Mouse (Mus musculus): ENCODE results near the gene Ctsl. TPM values are rescaled to one million over a fixed set of nuclear protein-coding genes. Genes with fewer than 3 reads are reported as not detected.
A peak's percentile ranks its signal among the peaks of the same experiment; 100 is the strongest.

The Ctsl gene
- total and polyA plus RNA-seq, 2 experiments from 2014 or later: 125 to 227 TPM

DNA sequence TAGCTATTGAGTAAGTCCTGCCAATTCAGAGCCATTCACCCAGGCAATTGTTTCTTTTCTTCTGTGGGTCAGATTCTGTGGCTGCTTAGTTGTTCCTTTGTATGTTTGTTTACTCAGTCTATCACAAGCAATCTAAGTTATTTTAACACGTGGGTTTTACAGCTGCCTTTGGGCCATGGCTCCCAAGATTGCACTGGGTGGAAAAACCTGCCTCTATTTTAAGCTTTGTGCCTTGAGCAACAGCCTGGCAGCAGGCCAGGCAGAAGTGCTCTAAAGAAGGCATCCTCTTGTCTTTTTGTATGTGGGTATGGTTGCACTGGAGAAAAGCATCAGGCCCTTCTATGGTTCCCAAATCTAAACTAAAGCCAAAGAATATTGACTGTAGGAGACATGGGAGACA is 3.0 kb upstream of the Ctsl start:
- no peak overlapping the region for H3K4me3 ChIP-seq (ENCODE audit: low read depth, low read length)
- no peak overlapping the region for H3K4me2 ChIP-seq (ENCODE audit: low read depth, low read length)
- DNase-seq (ENCODE audit: low spot score): no peak
- H3K27me3 ChIP-seq (ENCODE audit: control insufficient read depth, insufficient read depth, low read length): no peaks in the 10 kb centered on the region
- H3K36me3 ChIP-seq (replicated peaks; ENCODE audit: control insufficient read depth, insufficient read depth, low read length): no peaks in the 10 kb centered on the region
- no peak for ATAC-seq (ENCODE audit: insufficient read depth, low read depth)
- H3K27ac ChIP-seq (ENCODE audit: low read depth): no peak overlapping the region
- H3K9ac ChIP-seq (replicated peaks; ENCODE audit: low read depth, low read length): no peak overlapping the region
- peaks cover 9% of the 10 kb centered on the region for H3K4me1 ChIP-seq (ENCODE audit: control insufficient read depth, insufficient read depth)
- 0% methylated on average over 1 of the region's 1 CpGs for WGBS
- TF ChIP-seq CTCF (IDR thresholded peaks at IDR 0.05; ENCODE audit: low read depth) (no peak), EP300 (IDR thresholded peaks at IDR 0.05; ENCODE audit: low read depth) (no peak)
- no peaks in the 10 kb centered on the region for H3K9me3 ChIP-seq (replicated peaks; ENCODE audit: control insufficient read depth, low read length)

DNA sequence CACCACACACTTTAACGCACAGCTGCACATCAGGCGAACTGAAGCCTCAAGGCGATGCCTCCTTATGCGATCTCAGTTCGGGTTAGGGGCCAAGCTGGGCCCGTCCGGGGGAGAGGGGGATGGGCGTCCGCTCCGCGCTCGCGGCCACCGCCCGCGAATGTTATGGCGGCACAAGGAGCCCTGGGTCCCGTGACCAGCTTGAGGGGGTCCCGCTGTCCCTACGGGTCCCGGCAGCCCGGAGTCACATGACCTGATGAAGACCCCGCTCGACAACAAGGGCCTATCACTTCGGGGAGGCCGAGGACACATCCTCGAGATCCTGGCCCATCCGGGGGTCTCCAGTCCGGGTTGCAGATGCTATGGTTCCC is 901 bp downstream of the Ctsl start:
- H3K4me3 ChIP-seq (ENCODE audit: low read depth, low read length): peak overlapping the region; percentile 75
- H3K27ac ChIP-seq (ENCODE audit: low read depth): peak overlapping the region; percentile 69
- H3K4me2 ChIP-seq (ENCODE audit: low read depth, low read length): peak overlapping the region; percentile 79
- peak; percentile 57 for ATAC-seq (ENCODE audit: insufficient read depth, low read depth)
- H3K27me3 ChIP-seq (ENCODE audit: control insufficient read depth, insufficient read depth, low read length): no peaks in the 10 kb centered on the region
- no peaks in the 10 kb centered on the region for H3K9me3 ChIP-seq (replicated peaks; ENCODE audit: control insufficient read depth, low read length)
- H3K9ac ChIP-seq (replicated peaks; ENCODE audit: low read depth, low read length): peak overlapping the region; percentile 75
- peaks cover 29% of the 10 kb centered on the region for H3K36me3 ChIP-seq (replicated peaks; ENCODE audit: control insufficient read depth, insufficient read depth, low read length)
- 0% methylated on average over 27 of the region's 29 CpGs for WGBS
- TF ChIP-seq EP300 (IDR thresholded peaks at IDR 0.05; ENCODE audit: low read depth) (no peak), CTCF (IDR thresholded peaks at IDR 0.05; ENCODE audit: low read depth) (no peak)
- no peak for DNase-seq (ENCODE audit: low spot score)
- H3K4me1 ChIP-seq (ENCODE audit: control insufficient read depth, insufficient read depth): peaks cover 11% of the 10 kb centered on the region

DNA sequence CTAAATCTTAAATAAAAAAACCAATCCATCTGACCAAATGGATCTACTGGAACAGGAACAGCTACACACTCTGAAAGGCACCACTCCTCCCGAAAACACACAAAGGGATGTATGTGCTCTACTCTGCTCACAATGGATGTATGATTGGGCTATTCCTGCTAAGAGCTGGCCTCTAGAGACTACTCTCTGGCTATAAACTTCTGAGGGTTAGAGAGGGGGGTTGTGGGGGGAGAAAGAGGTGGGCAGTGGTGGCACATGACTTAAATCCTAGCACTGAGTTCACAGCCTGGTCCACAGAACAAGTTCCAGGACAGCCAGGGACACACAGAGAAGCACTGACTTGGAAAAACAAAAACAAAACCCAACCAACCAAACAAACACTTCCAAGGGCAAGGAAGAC is 2.1 kb downstream of the Ctsl start:
- Histone ChIP-seq H3K4me3 (ENCODE audit: low read depth, low read length) (no peak overlapping the region; the same call in 1 of the 2 replicates), H3K4me1 (ENCODE audit: control insufficient read depth, insufficient read depth) (peaks cover 11% of the 10 kb centered on the region), H3K36me3 (replicated peaks; ENCODE audit: control insufficient read depth, insufficient read depth, low read length) (peaks cover 40% of the 10 kb centered on the region), H3K27me3 (ENCODE audit: control insufficient read depth, insufficient read depth, low read length) (no peaks in the 10 kb centered on the region), H3K27ac (ENCODE audit: low read depth) (no peak overlapping the region), H3K9me3 (replicated peaks; ENCODE audit: control insufficient read depth, low read length) (no peaks in the 10 kb centered on the region), H3K9ac (replicated peaks; ENCODE audit: low read depth, low read length) (no peak overlapping the region), H3K4me2 (ENCODE audit: low read depth, low read length) (peak overlapping the region; percentile 79)
- no peak for TF ChIP-seq EP300 (IDR thresholded peaks at IDR 0.05; ENCODE audit: low read depth)
- TF ChIP-seq CTCF (IDR thresholded peaks at IDR 0.05; ENCODE audit: low read depth): no peak
- WGBS: 92% methylated on average over 1 of the region's 1 CpGs
- DNase-seq (ENCODE audit: low spot score) (no peak), ATAC-seq (ENCODE audit: insufficient read depth, low read depth) (no peak)

DNA sequence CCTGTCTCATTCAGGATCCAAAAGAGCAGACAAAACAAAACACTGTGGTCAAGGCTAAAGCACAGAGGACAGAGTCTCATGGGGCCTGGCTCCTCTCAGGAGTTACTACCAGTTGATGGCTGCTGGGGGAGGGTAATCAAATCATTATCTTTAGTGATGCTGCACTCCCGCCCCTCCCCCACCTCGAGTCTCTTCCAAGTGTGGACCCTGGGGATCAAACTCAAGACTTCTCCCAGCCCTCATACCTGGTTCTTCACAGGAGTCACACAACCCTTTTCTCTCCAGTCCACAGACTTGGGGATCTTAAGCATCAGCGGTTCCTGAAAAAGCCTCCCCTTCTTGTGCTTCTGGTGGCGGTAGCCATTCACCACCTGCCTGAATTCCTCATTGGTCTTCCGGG is 3.1 kb downstream of the Ctsl start:
- TF ChIP-seq CTCF (IDR thresholded peaks at IDR 0.05; ENCODE audit: low read depth): no peak
- TF ChIP-seq EP300 (IDR thresholded peaks at IDR 0.05; ENCODE audit: low read depth): no peak
- Histone ChIP-seq H3K27ac (ENCODE audit: low read depth) (no peak overlapping the region), H3K9ac (replicated peaks; ENCODE audit: low read depth, low read length) (no peak overlapping the region), H3K4me2 (ENCODE audit: low read depth, low read length) (no peak overlapping the region), H3K27me3 (ENCODE audit: control insufficient read depth, insufficient read depth, low read length) (no peaks in the 10 kb centered on the region), H3K4me3 (ENCODE audit: low read depth, low read length) (no peak overlapping the region), H3K9me3 (replicated peaks; ENCODE audit: control insufficient read depth, low read length) (no peaks in the 10 kb centered on the region), H3K4me1 (ENCODE audit: control insufficient read depth, insufficient read depth) (peaks cover 11% of the 10 kb centered on the region), H3K36me3 (replicated peaks; ENCODE audit: control insufficient read depth, insufficient read depth, low read length) (peaks cover 49% of the 10 kb centered on the region)
- ATAC-seq (ENCODE audit: insufficient read depth, low read depth) (no peak), DNase-seq (ENCODE audit: low spot score) (no peak)
- 89% methylated on average over 5 of the region's 5 CpGs for WGBS

DNA sequence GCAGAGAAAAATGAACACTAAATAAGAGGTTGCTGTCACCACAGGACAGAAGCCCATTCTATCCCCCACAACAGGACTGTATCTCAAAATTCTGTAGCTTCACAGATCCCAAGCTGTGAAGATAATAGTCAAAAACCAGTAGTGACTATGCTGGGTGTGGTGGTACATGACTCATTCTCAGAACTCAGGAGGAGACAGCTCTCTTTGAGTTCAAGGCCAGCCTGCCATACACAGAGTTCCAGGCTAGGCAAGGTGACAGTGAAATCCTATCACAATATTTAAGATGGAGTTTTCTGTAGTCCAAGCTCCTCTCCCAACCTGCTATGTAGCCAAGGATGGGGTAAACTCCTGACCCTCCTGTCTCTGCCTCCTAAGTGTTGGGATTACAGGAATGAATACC is 5.4 kb downstream of the Ctsl start:
- TF ChIP-seq EP300 (IDR thresholded peaks at IDR 0.05; ENCODE audit: low read depth) (no peak), CTCF (IDR thresholded peaks at IDR 0.05; ENCODE audit: low read depth) (no peak)
- no peak for ATAC-seq (ENCODE audit: insufficient read depth, low read depth)
- Histone ChIP-seq H3K4me2 (ENCODE audit: low read depth, low read length) (no peak overlapping the region), H3K27ac (ENCODE audit: low read depth) (no peak overlapping the region), H3K27me3 (ENCODE audit: control insufficient read depth, insufficient read depth, low read length) (no peaks in the 10 kb centered on the region), H3K9me3 (replicated peaks; ENCODE audit: control insufficient read depth, low read length) (no peaks in the 10 kb centered on the region), H3K9ac (replicated peaks; ENCODE audit: low read depth, low read length) (no peak overlapping the region), H3K36me3 (replicated peaks; ENCODE audit: control insufficient read depth, insufficient read depth, low read length) (peaks cover 55% of the 10 kb centered on the region), H3K4me1 (ENCODE audit: control insufficient read depth, insufficient read depth) (peaks cover 11% of the 10 kb centered on the region), H3K4me3 (ENCODE audit: low read depth, low read length) (no peak overlapping the region)
- no peak for DNase-seq (ENCODE audit: low spot score)

DNA sequence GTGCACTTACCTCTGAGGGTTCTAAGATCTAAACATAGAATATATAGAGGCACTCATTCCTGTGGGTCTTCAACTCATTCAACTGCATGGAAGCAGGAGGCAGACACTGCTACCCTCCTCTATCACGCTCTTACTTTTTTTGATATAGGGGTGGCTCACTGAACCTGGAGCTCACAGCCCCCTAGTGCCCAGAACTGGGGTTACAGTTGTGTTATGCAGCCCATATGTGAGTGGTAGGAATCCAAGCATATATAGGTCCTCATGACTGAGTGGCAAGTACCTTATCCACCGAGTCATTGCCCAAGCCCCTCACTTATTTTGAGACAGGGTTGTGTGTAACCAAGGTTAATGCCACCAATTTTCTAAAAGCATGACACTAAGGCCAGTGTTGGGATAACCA is 6.4 kb downstream of the Ctsl start:
- no peak overlapping the region for H3K4me2 ChIP-seq (ENCODE audit: low read depth, low read length)
- TF ChIP-seq EP300 (IDR thresholded peaks at IDR 0.05; ENCODE audit: low read depth) (no peak), CTCF (IDR thresholded peaks at IDR 0.05; ENCODE audit: low read depth) (peak; percentile 48)
- no peaks in the 10 kb centered on the region for H3K27me3 ChIP-seq (ENCODE audit: control insufficient read depth, insufficient read depth, low read length)
- 69% methylated on average over 2 of the region's 2 CpGs for whole genome bisulfite sequencing
- H3K27ac ChIP-seq (ENCODE audit: low read depth): no peak overlapping the region
- peaks cover 55% of the 10 kb centered on the region for H3K36me3 ChIP-seq (replicated peaks; ENCODE audit: control insufficient read depth, insufficient read depth, low read length)
- H3K9me3 ChIP-seq (replicated peaks; ENCODE audit: control insufficient read depth, low read length): no peaks in the 10 kb centered on the region
- H3K4me3 ChIP-seq (ENCODE audit: low read depth, low read length): no peak overlapping the region
- no peak for ATAC-seq (ENCODE audit: insufficient read depth, low read depth)
- DNase-seq (ENCODE audit: low spot score): no peak
- H3K4me1 ChIP-seq (ENCODE audit: control insufficient read depth, insufficient read depth): peaks cover 8% of the 10 kb centered on the region
- H3K9ac ChIP-seq (replicated peaks; ENCODE audit: low read depth, low read length): no peak overlapping the region

Measured in heart, postnatal 0 days (tissue).